Mouse (Mus musculus): Measurements from ENCODE around the gene Dapk2. TPM values are rescaled to one million over a fixed set of nuclear protein-coding genes. Genes with fewer than 3 reads are reported as not detected.

The Dapk2 gene
- polyA plus RNA-seq, 1 experiment, result 0.30 TPM

- no peak overlapping the region for H3K4me3 ChIP-seq (ENCODE audit: insufficient read depth, low read length)
- H3K27ac ChIP-seq (ENCODE audit: insufficient read depth, low read length), result no peak overlapping the region
- TF ChIP-seq POLR2A (IDR thresholded peaks at IDR 0.05; ENCODE audit: low read depth, low read length), result no peak
- TF ChIP-seq CTCF (IDR thresholded peaks at IDR 0.05; ENCODE audit: borderline replicate concordance, insufficient read depth, low read length), result no peak
- peaks cover 6% of the 10 kb centered on the region; the same call in 1 of the 2 replicates for H3K4me1 ChIP-seq (ENCODE audit: control insufficient read depth, insufficient read depth, low read length)
Observed at GRCm38 (mm10) chr9:66217970-66218369, 59.9 kb downstream of the Dapk2 start.

GRCm38 (mm10) chr9:66218917-66219725, 61.1 kb downstream of the Dapk2 start:
- Histone ChIP-seq H3K4me3 (ENCODE audit: insufficient read depth, low read length) (no peak overlapping the region), H3K27ac (ENCODE audit: insufficient read depth, low read length) (no peak overlapping the region), H3K4me1 (ENCODE audit: control insufficient read depth, insufficient read depth, low read length) (peaks cover 6% of the 10 kb centered on the region; the same call in 1 of the 2 replicates)
- no peak for TF ChIP-seq POLR2A (IDR thresholded peaks at IDR 0.05; ENCODE audit: low read depth, low read length)

GRCm38 (mm10) chr9:66223872-66224271, 65.8 kb downstream of the Dapk2 start:
- TF ChIP-seq POLR2A (IDR thresholded peaks at IDR 0.05; ENCODE audit: low read depth, low read length), result no peak
- no peak for TF ChIP-seq CTCF (IDR thresholded peaks at IDR 0.05; ENCODE audit: borderline replicate concordance, insufficient read depth, low read length)
- no peak overlapping the region for H3K4me3 ChIP-seq (ENCODE audit: insufficient read depth, low read length)
- H3K27ac ChIP-seq (ENCODE audit: insufficient read depth, low read length), result no peak overlapping the region
- H3K4me1 ChIP-seq (ENCODE audit: control insufficient read depth, insufficient read depth, low read length), result no peaks in the 10 kb centered on the region

- Histone ChIP-seq H3K4me3 (ENCODE audit: insufficient read depth, low read length) (no peak overlapping the region), H3K27ac (ENCODE audit: insufficient read depth, low read length) (no peak overlapping the region), H3K4me1 (ENCODE audit: control insufficient read depth, insufficient read depth, low read length) (no peaks in the 10 kb centered on the region)
- TF ChIP-seq POLR2A (IDR thresholded peaks at IDR 0.05; ENCODE audit: low read depth, low read length) (no peak), CTCF (IDR thresholded peaks at IDR 0.05; ENCODE audit: borderline replicate concordance, insufficient read depth, low read length) (no peak)
Observed at GRCm38 (mm10) chr9:66225737-66226485, 67.9 kb downstream of the Dapk2 start.

- no peak for TF ChIP-seq POLR2A (IDR thresholded peaks at IDR 0.05; ENCODE audit: low read depth, low read length)
- no peak for TF ChIP-seq CTCF (IDR thresholded peaks at IDR 0.05; ENCODE audit: borderline replicate concordance, insufficient read depth, low read length)
- Histone ChIP-seq H3K4me1 (ENCODE audit: control insufficient read depth, insufficient read depth, low read length) (no peaks in the 10 kb centered on the region), H3K27ac (ENCODE audit: insufficient read depth, low read length) (no peak overlapping the region), H3K4me3 (ENCODE audit: insufficient read depth, low read length) (no peak overlapping the region)
Observed at GRCm38 (mm10) chr9:66228456-66229151, 70.6 kb downstream of the Dapk2 start.

- TF ChIP-seq POLR2A (IDR thresholded peaks at IDR 0.05; ENCODE audit: low read depth, low read length) (no peak), CTCF (IDR thresholded peaks at IDR 0.05; ENCODE audit: borderline replicate concordance, insufficient read depth, low read length) (no peak)
- Histone ChIP-seq H3K27ac (ENCODE audit: insufficient read depth, low read length) (no peak overlapping the region), H3K4me3 (ENCODE audit: insufficient read depth, low read length) (no peak overlapping the region), H3K4me1 (ENCODE audit: control insufficient read depth, insufficient read depth, low read length) (no peaks in the 10 kb centered on the region)
Observed at GRCm38 (mm10) chr9:66231820-66232479, 73.9 kb downstream of the Dapk2 start.

GRCm38 (mm10) chr9:66236615-66237014, 78.6 kb downstream of the Dapk2 start:
- TF ChIP-seq CTCF (IDR thresholded peaks at IDR 0.05; ENCODE audit: borderline replicate concordance, insufficient read depth, low read length) (no peak), POLR2A (IDR thresholded peaks at IDR 0.05; ENCODE audit: low read depth, low read length) (no peak)
- Histone ChIP-seq H3K4me1 (ENCODE audit: control insufficient read depth, insufficient read depth, low read length) (peaks cover 10% of the 10 kb centered on the region), H3K27ac (ENCODE audit: insufficient read depth, low read length) (no peak overlapping the region), H3K4me3 (ENCODE audit: insufficient read depth, low read length) (no peak overlapping the region)

GRCm38 (mm10) chr9:66237742-66238141, 79.7 kb downstream of the Dapk2 start:
- peaks cover 10% of the 10 kb centered on the region for H3K4me1 ChIP-seq (ENCODE audit: control insufficient read depth, insufficient read depth, low read length)
- TF ChIP-seq POLR2A (IDR thresholded peaks at IDR 0.05; ENCODE audit: low read depth, low read length) (no peak), CTCF (IDR thresholded peaks at IDR 0.05; ENCODE audit: borderline replicate concordance, insufficient read depth, low read length) (no peak)
- H3K27ac ChIP-seq (ENCODE audit: insufficient read depth, low read length), result no peak overlapping the region
- H3K4me3 ChIP-seq (ENCODE audit: insufficient read depth, low read length), result no peak overlapping the region

- Histone ChIP-seq H3K4me1 (ENCODE audit: control insufficient read depth, insufficient read depth, low read length) (peaks cover 10% of the 10 kb centered on the region), H3K27ac (ENCODE audit: insufficient read depth, low read length) (no peak overlapping the region), H3K4me3 (ENCODE audit: insufficient read depth, low read length) (no peak overlapping the region)
- TF ChIP-seq POLR2A (IDR thresholded peaks at IDR 0.05; ENCODE audit: low read depth, low read length) (no peak), CTCF (IDR thresholded peaks at IDR 0.05; ENCODE audit: borderline replicate concordance, insufficient read depth, low read length) (no peak)
Observed at GRCm38 (mm10) chr9:66239173-66239572, 81.2 kb downstream of the Dapk2 start.
